In genomic region chr9:112996204-112996603, GRCm38 (mm10) we compare ENCODE assay signal across 15 mouse cellular contexts.
DNase-seq lines count a peak whose midpoint lies in the region; ATAC-seq lines count a peak whose summit lies in the region.
"Had no signal": no experiment of that assay in that cellular context is flagged by ENCODE, and none has a peak within 500 bp of the region (broad histone marks: within the 10 kb centered on the region; RNA-seq: fewer than 3 reads in every experiment).

No protein-coding gene starts in this region.

- H3K4me1 ChIP-seq in heart, embryonic 10.5 days, result no peaks in the 10 kb centered on the region
- H3K4me1 ChIP-seq: megakaryocyte, embryonic 14.5 days; neural tube, embryonic 13.5 days had no signal

- ATAC-seq in erythroblast, adult 5-6 weeks (replicated peaks; ENCODE audit: low FRiP score, poor library complexity, severe bottlenecking), result peak; percentile 98
- ATAC-seq in megakaryocyte, adult 5-6 weeks (ENCODE audit: poor library complexity, severe bottlenecking), result peak; percentile 33; the same call in 1 of the 2 replicates
- ATAC-seq: forebrain, postnatal 0 days had no signal

- no peak overlapping the region for H3K27ac ChIP-seq in heart, embryonic 10.5 days
- H3K27ac ChIP-seq: limb, embryonic 10.5 days; neural tube, embryonic 13.5 days had no signal

- DNase-seq in heart, embryonic 10.5 days (ENCODE audit: low spot score), result peak; percentile 89
- no peak for DNase-seq in heart, adult 8-10 months (ENCODE audit: low spot score)
- DNase-seq in 416B (ENCODE audit: low read depth), result peak; percentile 95
- DNase-seq in left cerebral cortex, postnatal 14 days (ENCODE audit: low spot score in 2 of 2), result no peak
- DNase-seq in T-cell, adult 2 months (ENCODE audit: low spot score), result no peak
- DNase-seq in urinary bladder, adult 2 months (ENCODE audit: low spot score), result no peak
- DNase-seq: forebrain, postnatal 0 days; kidney, postnatal 4 days; right cerebral cortex, postnatal 25 days; thymus, postnatal 25 days had no signal

- H3K36me3 ChIP-seq in heart, embryonic 10.5 days, result no peaks in the 10 kb centered on the region
- H3K36me3 ChIP-seq: limb, embryonic 10.5 days; neural tube, embryonic 13.5 days had no signal

- intact Hi-C loops in left cerebral cortex, postnatal 14 days (cut with DNase I), result no loop called here

- H3K9me3 ChIP-seq in heart, embryonic 10.5 days, result no peaks in the 10 kb centered on the region
- H3K9me3 ChIP-seq: limb, embryonic 10.5 days; neural tube, embryonic 13.5 days had no signal

- H3K4me3 ChIP-seq in heart, embryonic 10.5 days, result no peak overlapping the region
- H3K4me3 ChIP-seq: limb, embryonic 10.5 days; megakaryocyte, embryonic 14.5 days; neural tube, embryonic 13.5 days had no signal

- 64% methylated on average over 1 of the region's 1 CpGs for WGBS in heart, embryonic 10.5 days

- no peaks in the 10 kb centered on the region for H3K27me3 ChIP-seq in heart, embryonic 10.5 days (ENCODE audit: insufficient read depth, poor library complexity, severe bottlenecking)
- H3K27me3 ChIP-seq: megakaryocyte, embryonic 14.5 days; neural tube, embryonic 13.5 days had no signal

Comparison
In these comparisons a context has a peak if more than half of its experiments do, and no peak if none do; other contexts are left out.
1. DNase-seq: peak in heart, embryonic 10.5 days (single experiment) and 416B (single experiment); none in heart, adult 8-10 months (single experiment), left cerebral cortex, postnatal 14 days (0 of 2), T-cell, adult 2 months (single experiment) and urinary bladder, adult 2 months (single experiment).